Mouse (Mus musculus) left cerebral cortex, adult 18-20 months (tissue): ENCODE measurements at regions not wholly inside any gene's neighbourhood (a gene's known extent, or its start where the extent isn't known, plus 50 kb on each side); places are given as distances from the start of the nearest gene placed in this dataset.

Experiments used
- DNase-seq, 2 experiments: peaks; one replicate each; pipeline ENCODE4 v3.0.0; 2021 to 2022; ENCODE audit warnings: low spot score in 2 of 2, mixed read lengths in 1 of 2

GRCm38 (mm10) chr1:81912607-81913006 is 320.3 kb upstream of the Gm9747 start:
- DNase-seq = no peak

GRCm38 (mm10) chr1:81913561-81913964 is 319.3 kb upstream of the Gm9747 start:
- DNase-seq = no peak

GRCm38 (mm10) chr1:81916840-81917239 is 316.1 kb upstream of the Gm9747 start:
- no peak for DNase-seq

GRCm38 (mm10) chr1:81927721-81928120 is 305.2 kb upstream of the Gm9747 start:
- no peak for DNase-seq

GRCm38 (mm10) chr1:81933064-81933463 is 299.8 kb upstream of the Gm9747 start:
- no peak for DNase-seq

GRCm38 (mm10) chr1:81945236-81945635 is 287.7 kb upstream of the Gm9747 start:
- no peak for DNase-seq

GRCm38 (mm10) chr1:81950140-81950550 is 282.8 kb upstream of the Gm9747 start:
- no peak for DNase-seq

- no peak for DNase-seq
Measured at GRCm38 (mm10) chr1:81950853-81951252, 282.1 kb upstream of the Gm9747 start.

GRCm38 (mm10) chr1:81951493-81952011 is 281.4 kb upstream of the Gm9747 start:
- no peak for DNase-seq

- no peak for DNase-seq
Measured at GRCm38 (mm10) chr1:81952095-81952494, 280.8 kb upstream of the Gm9747 start.

GRCm38 (mm10) chr1:81954507-81954906 is 278.4 kb upstream of the Gm9747 start:
- DNase-seq = no peak

- no peak for DNase-seq
Measured at GRCm38 (mm10) chr1:81967062-81967461, 265.9 kb upstream of the Gm9747 start.

- no peak for DNase-seq
Measured at GRCm38 (mm10) chr1:81967746-81968295, 265.1 kb upstream of the Gm9747 start.

GRCm38 (mm10) chr1:81972575-81972974 is 260.3 kb upstream of the Gm9747 start:
- no peak for DNase-seq

- no peak for DNase-seq
Measured at GRCm38 (mm10) chr1:81973481-81973880, 259.4 kb upstream of the Gm9747 start.

- DNase-seq = no peak
Measured at GRCm38 (mm10) chr1:82007943-82008342, 225.0 kb upstream of the Gm9747 start.

GRCm38 (mm10) chr1:82008805-82009204 is 224.1 kb upstream of the Gm9747 start:
- DNase-seq = no peak

- DNase-seq = no peak
Measured at GRCm38 (mm10) chr1:82010995-82011394, 221.9 kb upstream of the Gm9747 start.

- no peak for DNase-seq
Measured at GRCm38 (mm10) chr1:82015341-82015740, 217.6 kb upstream of the Gm9747 start.

- no peak for DNase-seq
Measured at GRCm38 (mm10) chr1:82018701-82019404, 214.1 kb upstream of the Gm9747 start.

- DNase-seq = no peak
Measured at GRCm38 (mm10) chr1:82027761-82028160, 205.2 kb upstream of the Gm9747 start.

- DNase-seq = no peak
Measured at GRCm38 (mm10) chr1:82031130-82031529, 201.8 kb upstream of the Gm9747 start.

- DNase-seq = no peak
Measured at GRCm38 (mm10) chr1:82032410-82032809, 200.5 kb upstream of the Gm9747 start.
